Mouse (Mus musculus): ENCODE measurements around the gene Dlgap5.

Gene Dlgap5

DNA sequence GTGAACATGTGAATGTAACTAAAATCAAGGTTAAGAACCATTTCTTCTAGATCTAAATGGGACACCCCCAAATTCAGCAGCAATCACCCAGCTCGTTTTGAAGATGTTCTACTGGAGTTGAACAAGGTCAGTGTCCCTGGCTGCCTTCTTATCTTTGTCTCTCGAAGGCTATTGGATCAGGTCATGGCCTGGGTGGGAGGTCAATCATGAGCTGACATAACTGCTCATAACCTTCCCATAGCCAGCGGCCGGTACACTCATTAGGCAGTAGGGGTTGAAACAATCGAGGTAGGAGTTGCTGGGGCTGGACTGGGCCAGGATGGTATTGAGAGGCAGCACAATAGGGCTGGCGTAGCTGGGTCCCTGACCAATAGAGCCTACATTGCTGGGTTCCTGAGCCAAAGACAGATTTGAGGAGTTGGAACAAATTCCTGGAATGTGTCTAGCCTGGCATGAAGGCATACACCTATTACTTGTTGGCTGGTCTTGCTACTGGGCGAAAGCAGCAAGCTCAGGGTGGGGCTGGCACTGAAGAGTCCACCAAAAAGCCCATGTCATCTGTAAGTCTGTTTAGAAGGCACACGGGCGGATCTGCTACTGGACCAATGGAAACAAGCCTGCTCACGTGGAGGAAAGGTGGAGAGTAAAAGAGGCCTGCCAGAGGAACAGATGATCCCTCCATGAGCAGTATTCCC, 77.8 kb downstream of the Dlgap5 start:
- no peak for TF ChIP-seq GATA4 (IDR thresholded peaks at IDR 0.05; ENCODE audit: insufficient replicate concordance, low read length)
